Mouse (Mus musculus) embryonic stem cell, embryonic (primary cell): ENCODE data around the gene Tmem91.

Experiments
- CTCF ChIA-PET, 4 experiments: fragments of 300-600 bp in 2 of 4; fragments of 350-600 bp in 2 of 4; sonication (Branson Sonifier 250); formaldehyde crosslinking; loops; one replicate each; lab custom pipeline; 2022; ENCODE audit warnings: inconsistent platforms in 2 of 4; lab: Charles Lee
- POLR2A ChIA-PET, 4 experiments: fragments of 300-600 bp in 2 of 4; fragments of 350-600 bp in 2 of 4; sonication (Branson Sonifier 250); formaldehyde crosslinking; loops; one replicate each; lab custom pipeline; 2022; ENCODE audit warnings: antibody characterized with exemption in 4 of 4, inconsistent platforms in 1 of 4; lab: Charles Lee

The Tmem91 gene

DNA sequence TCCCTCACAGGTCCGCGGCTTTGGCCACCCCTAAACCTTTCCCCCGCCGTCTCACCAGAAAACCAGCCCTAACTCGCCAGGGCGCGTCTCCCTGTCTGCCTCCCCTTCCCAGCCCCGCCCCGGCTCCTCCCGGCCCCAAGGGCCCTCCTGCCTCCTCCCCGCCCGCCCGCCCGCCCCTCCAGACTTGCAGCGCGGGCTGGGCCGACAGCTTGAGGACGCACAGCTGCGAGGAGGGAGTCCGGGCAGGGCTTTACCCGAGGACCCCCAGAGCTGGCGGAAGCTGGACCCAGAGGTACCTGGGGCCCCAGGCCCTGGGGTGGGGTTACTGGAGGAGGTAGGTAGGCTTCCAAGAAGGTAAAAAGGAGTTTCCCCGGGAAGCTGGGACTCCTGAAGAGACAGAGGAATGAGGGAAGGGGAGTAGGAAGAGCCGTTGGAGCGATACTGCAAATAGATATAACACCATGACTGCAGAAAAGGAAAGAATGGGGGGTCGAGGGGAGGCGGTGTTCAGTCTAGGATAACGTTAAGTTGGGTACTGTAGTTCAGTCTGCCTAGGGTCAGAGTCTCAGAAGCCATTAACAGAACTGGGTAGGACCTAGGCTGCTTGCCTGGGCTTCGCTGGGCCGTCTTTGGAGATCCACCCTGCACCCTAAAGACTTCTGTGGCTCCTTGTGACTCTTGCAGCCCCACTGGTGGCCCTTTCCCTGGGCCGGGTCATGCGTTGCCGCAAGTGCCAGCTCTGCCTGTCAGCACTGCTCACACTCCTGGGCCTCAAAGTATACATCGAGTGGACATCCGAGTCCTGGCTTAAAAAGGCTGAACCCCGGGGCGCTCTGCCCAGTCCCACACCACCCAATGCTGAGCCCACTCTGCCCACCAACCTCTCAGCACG lies 47.3 kb downstream of the Tmem91 start:
- POLR2A ChIA-PET: interaction anchor here in 3 of 4 experiments (0.6 to 1.5 kb wide), 10 partner anchors 9 to 360 kb away, joined by 3 to 5 read pairs (median 3); partner anchors contain the start of genes B9d2 (in 1 of the 3), Bckdha (in 1 of the 3), Cic (in 1 of the 3) and Dmac2 (in 1 of the 3)
- CTCF ChIA-PET: interaction anchor here in 3 of 4 experiments (0.6 to 1.4 kb wide), 6 partner anchors 47 to 1155 kb away, joined by 4 to 8 read pairs (median 4); partner anchors contain the start of gene Tmem91 (in 1 of the 3)

- POLR2A ChIA-PET: interaction anchor here in 3 of 4 experiments (0.7 to 1.9 kb wide), 9 partner anchors 8 to 359 kb away, joined by 3 to 6 read pairs (median 4); partner anchors contain the start of genes B9d2 (in 1 of the 3), Cic (in 1 of the 3) and Dmac2 (in 1 of the 3)
These were observed 48.2 kb downstream of the Tmem91 start, which contains the start of gene B3gnt8 for GRCm38 (mm10) chr7:25626509-25627430. Gene B3gnt8, plus strand, starts transcription at chr7:25626654.

GRCm38 (mm10) chr7:25625594-25626250 lies 49.2 kb downstream of the Tmem91 start:
- ChIA-PET POLR2A (interaction anchor here in 3 of 4 experiments (0.6 to 2.1 kb wide), 8 partner anchors 12 to 190 kb away, joined by 3 to 8 read pairs (median 4); no protein-coding TSS in a partner anchor), CTCF (interaction anchor here in 3 of 4 experiments (0.5 to 2.4 kb wide), 6 partner anchors 12 to 93 kb away, joined by 3 to 13 read pairs (median 4); no protein-coding TSS in a partner anchor)

More at GRCm38 (mm10) chr7:25626509-25627430, 48.2 kb downstream of the Tmem91 start, which contains the start of gene B3gnt8:
- CTCF ChIA-PET: interaction anchor here (0.6 to 2.4 kb wide), 5 partner anchors 21 to 1154 kb away, joined by 4 to 13 read pairs (median 5); no protein-coding TSS in a partner anchor

- ChIA-PET CTCF (interaction anchor here in 2 of 4 experiments (0.6 to 2.4 kb wide), 4 partner anchors 13 to 215 kb away, joined by 3 to 13 read pairs (median 3); no protein-coding TSS in a partner anchor), POLR2A (interaction anchor here in 3 of 4 experiments (1.1 to 2.1 kb wide), 13 partner anchors 9 to 56 kb away, joined by 3 to 8 read pairs (median 4); partner anchors contain the start of genes Bckdha (in 2 of the 3), Exosc5 (in 2 of the 3), B9d2 (in 1 of the 3) and Erich4 (in 1 of the 3))
These were observed 50.1 kb downstream of the Tmem91 start for GRCm38 (mm10) chr7:25624851-25625250.

DNA sequence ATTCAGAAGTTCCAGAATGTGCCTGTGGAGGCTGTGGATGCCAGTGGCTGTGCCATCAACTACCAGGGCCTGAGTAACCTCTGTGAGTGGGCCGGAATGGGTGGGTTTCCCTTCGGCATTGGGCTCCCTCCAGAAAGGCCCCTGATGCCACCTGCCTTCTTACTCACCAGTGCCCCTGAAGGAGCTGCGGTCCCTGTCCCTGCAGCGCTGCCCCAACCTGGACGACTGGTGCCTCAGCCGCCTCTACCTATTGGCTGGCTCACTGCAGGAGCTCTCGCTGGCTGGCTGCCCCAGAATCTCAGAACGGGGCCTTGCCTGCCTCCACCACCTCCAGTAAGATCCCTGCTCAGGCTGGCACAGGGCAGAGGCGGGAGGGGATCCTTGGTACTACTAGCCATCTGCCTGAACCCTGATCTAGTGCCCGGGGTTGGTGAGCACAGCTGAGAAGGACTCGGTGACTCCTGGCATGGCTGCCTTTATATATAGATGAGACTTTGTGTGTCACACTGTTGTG lies 51.1 kb downstream of the Tmem91 start:
- POLR2A ChIA-PET: interaction anchor here (0.6 to 2.1 kb wide), 15 partner anchors 8 to 613 kb away, joined by 3 to 7 read pairs (median 3); partner anchors contain the start of genes Bckdha (in 2 of the 4), Exosc5 (in 2 of the 4), B9d2 (in 1 of the 4) and Erich4 (in 1 of the 4)

DNA sequence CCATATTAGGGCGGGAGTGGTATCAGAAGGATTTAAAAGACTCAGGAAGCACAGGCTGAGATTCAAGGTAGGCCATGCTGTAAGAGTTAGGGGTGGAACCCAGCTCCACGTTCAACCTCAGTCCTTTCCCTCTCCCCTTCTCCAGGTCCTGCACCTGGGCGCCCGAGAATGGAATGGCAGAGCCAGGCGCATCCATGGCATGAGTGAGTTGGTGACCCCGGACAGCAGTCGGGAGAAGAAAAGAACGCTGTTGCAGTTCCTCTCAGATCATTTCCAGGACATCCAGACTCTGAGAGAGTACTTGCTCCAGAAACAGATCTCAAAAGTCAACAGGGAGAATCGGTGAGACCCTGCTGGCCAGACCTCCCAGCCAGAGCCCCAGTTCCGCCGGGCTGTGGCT lies 54.2 kb downstream of the Tmem91 start:
- ChIA-PET CTCF (interaction anchor here in 1 of 4 experiments (0.7 kb wide), 1 partner anchor 99 kb away, joined by 3 read pairs; no protein-coding TSS in a partner anchor), POLR2A (interaction anchor here in 2 of 4 experiments (0.6 to 2.8 kb wide), 5 partner anchors 10 to 180 kb away, joined by 3 to 10 read pairs (median 3); partner anchors contain the start of gene B9d2 (in 1 of the 2))

More for the DNA sequence above, 51.1 kb downstream of the Tmem91 start:
- CTCF ChIA-PET: interaction anchor here in 1 of 4 experiments (0.6 to 1.3 kb wide), 3 partner anchors 8 to 214 kb away, joined by 3 to 7 read pairs (median 3); partner anchors contain the start of gene Erich4

DNA sequence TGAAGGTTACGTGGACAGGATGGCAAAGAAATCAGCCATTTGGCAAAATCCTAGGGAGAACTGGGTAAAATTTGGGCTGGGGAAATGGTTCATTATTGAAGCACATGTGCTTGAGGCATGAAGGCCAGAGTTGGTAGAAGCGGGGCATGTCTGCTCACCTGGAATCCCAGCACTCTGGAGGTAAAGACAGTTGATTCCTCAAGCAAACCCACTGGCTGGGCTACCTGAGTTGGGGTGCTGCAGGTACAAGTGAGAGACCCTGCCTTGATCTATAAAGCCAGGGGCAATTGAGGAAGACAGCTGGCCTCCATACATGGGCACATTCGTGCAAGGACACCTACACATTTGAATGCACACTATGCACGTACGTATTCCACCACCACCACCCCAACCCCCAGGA lies 54.9 kb downstream of the Tmem91 start:
- POLR2A ChIA-PET: interaction anchor here in 2 of 4 experiments (0.8 to 2.8 kb wide), 14 partner anchors 18 to 179 kb away, joined by 3 to 10 read pairs (median 4); partner anchors contain the start of gene B9d2 (in 1 of the 2)
- CTCF ChIA-PET: no interaction called here

- POLR2A ChIA-PET: interaction anchor here in 2 of 4 experiments (0.6 to 2.8 kb wide), 21 partner anchors 8 to 196 kb away, joined by 3 to 10 read pairs (median 4); partner anchors contain the start of genes B9d2 (in 1 of the 2), Bckdha (in 1 of the 2), Exosc5 (in 1 of the 2) and Tmem91 (in 1 of the 2)
- CTCF ChIA-PET: interaction anchor here in 1 of 4 experiments (1.3 kb wide), 1 partner anchor 80 kb away, joined by 3 read pairs; no protein-coding TSS in a partner anchor
These were observed 55.3 kb downstream of the Tmem91 start for GRCm38 (mm10) chr7:25619722-25619991.
